Mouse (Mus musculus) spleen, adult 2 months (tissue): ENCODE results near the gene Tspan17.

Source experiments
- CTCF ChIP-seq: fragments of 200-500 bp; IDR thresholded peaks from 2 replicates; pipeline ENCODE4 v1.5.1; 2011; ENCODE audit warnings: mild to moderate bottlenecking, inconsistent platforms; ENCODE audit not compliant: insufficient read depth, insufficient read length, insufficient replicate concordance; ENCODE audit errors: extremely low read depth
- POLR2A ChIP-seq: fragments of 200-500 bp; IDR thresholded peaks from 2 replicates; pipeline ENCODE4 v1.6.1; 2011; ENCODE audit warnings: low read depth, low read length, inconsistent platforms

DNA sequence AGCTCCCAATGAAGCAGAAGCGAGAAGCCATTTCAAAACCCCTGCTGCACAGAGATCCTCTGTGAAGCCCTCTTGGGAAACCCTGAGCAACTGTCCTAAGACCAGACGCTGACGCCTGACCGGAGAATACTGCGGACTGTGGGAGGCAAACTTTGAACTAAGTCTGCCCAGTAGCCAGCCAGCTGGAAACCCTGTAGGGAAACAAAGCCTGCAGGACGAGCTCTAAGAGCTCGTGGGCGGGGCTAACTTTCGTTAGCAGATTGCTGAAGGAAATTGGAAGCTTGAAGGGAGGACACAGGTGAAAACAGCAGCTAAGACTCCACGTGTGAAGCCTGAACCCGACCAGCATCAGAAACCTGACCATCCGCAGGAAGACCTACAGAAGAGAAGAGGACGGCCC is 40.3 kb downstream of the Tspan17 start:
- no peak for TF ChIP-seq POLR2A
- TF ChIP-seq CTCF, result no peak
